Mouse (Mus musculus) gastrocnemius, postnatal 14 days (tissue): ENCODE results near the gene Fndc5. TPM values are rescaled to one million over a fixed set of nuclear protein-coding genes. Genes with fewer than 3 reads are reported as not detected.
A peak's percentile ranks its signal among the peaks of the same experiment; 100 is the strongest.

Source experiments
- DNase-seq: peaks from one replicate; pipeline ENCODE4 v3.0.0; 2021; ENCODE audit warnings: mixed read lengths
- intact Hi-C: fragments of 180-260 bp; cut with DNase I; formaldehyde crosslinking; loops from one replicate; pipeline ENCODE4 v1.15.1; 2025; ENCODE audit warnings: low total_unique reads
- total RNA-seq, 2 experiments: library from RNA; stranded (reverse); gene quantifications; 2 replicates each; pipeline ENCODE4 v1.2.3; 2021

Gene Fndc5
- total RNA-seq, 2 experiments from 2014 or later = 28.4 to 53.2 TPM

DNA sequence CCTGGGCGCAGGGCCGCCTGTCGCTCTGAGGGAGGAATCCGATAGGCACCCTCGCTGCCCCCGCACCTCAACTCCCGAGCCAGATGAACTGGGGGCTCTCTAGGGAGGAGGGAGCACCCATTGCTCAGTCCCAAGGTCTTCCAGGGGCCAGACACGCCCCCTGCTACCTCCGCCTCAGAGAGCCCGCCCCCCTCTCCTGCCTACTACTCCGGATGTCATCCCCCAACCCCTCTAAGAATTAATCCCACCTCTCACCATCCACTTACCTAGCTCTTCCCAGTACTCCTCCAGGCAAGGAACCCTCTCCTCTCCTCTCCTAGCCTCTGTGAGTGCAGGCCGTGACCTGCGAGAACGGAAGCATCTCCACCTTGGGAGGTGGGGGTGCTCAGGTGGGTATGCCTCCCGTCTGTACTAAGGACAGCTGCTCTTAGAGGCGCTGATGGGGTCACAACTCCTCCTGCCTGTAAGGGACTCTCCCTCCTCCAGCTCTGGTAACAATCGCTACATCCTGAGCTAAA, 15.2 kb upstream of the Fndc5 start, which contains the start of gene Hpca:
Gene Hpca, minus strand, starts transcription at position 468 of the 518 bp plus-strand sequence.
- intact Hi-C loops = no loop called here
- no peak for DNase-seq

DNA sequence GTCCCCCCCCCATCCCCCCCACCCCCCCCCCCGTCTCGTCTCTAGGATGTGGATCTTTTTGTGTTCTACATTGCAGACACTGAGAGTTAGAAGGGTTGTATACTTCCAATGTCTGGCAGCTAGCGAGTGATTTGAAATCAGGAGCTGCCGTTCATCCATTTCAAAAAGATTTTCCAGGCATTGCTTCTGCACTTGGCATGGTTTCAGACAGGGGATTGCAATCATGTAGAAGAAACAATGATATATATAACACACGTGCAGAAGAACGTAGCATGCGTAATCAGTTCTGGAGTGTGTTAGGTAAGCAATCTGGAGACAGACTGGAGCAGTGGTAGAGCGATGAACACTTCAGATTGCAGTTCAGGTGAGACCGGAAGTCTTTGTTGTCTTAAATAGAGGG, 14.7 kb upstream of the Fndc5 start:
- DNase-seq = no peak
- intact Hi-C loops = no loop called here

DNA sequence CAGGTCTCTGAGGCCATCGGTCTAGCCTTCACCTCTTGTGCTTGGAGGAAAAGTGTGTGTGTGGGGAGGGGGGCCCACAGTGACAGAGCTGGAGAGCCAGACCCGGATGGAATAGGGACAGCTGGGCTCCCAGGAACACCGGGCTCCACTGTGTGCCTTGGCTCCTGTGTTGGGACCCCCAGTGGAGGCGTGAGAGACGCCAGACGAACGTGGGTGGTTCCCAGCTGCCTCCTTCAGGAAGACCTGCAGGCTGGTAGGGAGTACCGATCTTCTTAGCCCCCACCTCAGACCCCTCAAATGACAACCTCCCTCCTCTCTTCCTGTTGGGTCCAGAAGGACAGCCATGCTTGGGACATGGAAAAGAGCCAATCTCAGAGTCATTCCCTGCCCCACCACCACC, 14.1 kb upstream of the Fndc5 start:
- DNase-seq = no peak
- intact Hi-C loops = no loop called here

DNA sequence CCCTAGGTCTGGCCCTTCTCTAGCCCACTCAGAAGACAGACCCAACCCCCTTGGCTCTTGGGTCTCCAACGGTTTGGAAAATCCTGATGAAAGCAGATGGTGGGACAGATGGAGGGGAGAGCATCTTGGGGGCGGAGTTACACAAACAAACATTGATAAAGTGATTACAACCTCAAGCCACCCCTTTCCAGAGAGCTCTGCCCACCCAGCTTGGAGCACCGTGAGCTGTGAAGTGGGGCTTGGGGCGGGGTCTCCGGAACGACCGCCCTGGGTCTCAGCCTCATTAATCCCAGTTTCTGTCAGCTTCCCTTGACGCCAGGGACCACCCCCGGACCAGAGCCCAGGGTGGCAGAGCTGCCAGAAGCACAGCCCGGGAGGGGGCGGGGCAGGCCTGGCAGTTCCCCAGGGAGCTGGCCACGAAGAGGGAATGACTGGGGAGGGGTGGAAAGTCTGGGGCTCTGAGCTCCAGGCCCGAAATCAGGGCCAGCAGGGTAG, 12.1 kb upstream of the Fndc5 start:
- intact Hi-C loops = no loop called here
- no peak for DNase-seq

DNA sequence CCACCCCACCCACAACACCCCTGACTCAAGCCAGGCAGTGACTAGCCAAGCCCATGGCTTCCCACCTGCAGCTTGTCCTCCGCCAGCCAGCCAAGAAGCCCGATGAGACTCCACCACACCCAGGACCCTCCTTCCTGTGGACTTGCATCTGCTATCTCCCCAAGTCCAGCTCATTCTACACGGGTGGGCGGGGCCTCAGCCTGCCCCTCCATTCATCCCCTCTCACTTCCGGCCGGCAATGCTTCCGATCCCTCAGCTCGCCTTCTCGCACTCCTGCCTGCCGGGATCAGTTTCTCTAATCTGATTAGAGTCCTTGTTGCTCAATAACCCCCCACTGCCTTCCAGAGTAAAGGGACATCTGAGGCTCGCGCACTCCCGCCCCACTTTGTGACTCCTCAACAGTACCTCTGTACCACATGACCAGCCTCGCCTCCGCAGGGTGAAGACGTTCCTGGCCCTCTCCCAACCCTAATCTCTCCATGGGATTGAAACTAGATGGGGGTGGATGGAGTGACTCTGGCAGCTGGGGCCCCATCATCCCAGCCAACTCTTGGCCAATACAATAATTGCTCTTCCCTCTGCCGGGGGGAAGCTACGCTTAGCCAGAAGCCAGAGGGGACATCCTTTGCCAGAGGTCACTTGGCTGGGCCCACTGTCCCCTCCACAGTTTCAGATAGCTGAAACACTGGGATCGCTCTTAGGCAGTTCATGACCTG, 10.9 kb upstream of the Fndc5 start:
- intact Hi-C loops = no loop called here
- peak; percentile 38 for DNase-seq

DNA sequence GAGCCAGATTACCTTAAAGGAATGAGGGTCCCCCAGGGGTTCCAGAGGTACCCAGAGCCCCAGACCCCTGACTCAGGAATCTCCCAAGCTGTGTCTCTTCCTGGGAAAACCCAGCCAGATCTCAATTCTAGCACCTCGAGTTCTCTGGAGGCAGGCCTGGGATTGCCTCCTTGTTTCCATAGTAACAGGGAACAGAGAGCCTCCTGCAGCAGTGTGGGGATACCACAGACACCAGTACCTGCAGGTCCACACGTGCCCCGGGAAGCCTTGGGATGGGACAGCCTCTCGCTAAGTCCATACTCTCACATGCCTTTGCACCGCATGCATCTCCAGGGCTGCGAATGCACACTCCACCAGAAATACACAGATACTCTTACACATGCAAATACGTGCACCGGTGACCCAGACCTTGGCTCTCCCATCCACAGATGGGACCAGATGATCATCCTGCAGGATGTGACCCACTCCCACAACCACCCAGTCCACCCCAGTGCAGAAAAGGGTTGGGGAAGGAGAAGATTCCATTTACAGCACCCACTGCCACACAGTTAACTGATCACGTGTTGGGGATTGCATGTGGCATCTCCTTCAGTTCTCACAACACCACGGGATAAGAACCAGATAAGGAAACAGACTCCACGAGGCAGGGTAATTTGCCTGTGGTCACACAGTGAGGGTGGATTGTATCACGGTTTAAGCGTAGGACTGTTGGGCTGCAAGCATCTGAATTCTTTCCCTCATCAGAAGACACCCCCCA, 8.0 kb upstream of the Fndc5 start:
- intact Hi-C loops = no loop called here

DNA sequence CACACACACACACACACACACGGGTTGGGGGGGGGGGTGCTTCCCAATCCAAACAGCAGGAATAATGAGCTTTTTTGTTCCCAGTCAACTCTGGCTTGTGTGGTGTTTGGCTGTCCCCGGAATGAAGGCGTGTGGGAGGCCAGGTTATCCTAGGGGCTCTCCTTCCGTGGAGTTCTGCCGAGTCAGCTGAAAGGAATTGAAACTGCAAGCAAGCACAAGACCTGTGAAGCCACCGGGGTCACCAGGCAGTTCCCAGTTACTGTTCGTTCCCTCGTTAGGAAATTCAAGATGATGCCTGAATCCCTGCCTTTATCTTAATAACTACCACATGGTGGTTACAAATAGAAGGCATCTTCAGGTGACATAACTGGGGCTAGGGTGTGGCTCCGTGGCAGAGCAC, 7.4 kb upstream of the Fndc5 start:
- intact Hi-C loops = no loop called here
- DNase-seq = no peak

More for the DNA sequence above, 8.0 kb upstream of the Fndc5 start:
- no peak for DNase-seq

DNA sequence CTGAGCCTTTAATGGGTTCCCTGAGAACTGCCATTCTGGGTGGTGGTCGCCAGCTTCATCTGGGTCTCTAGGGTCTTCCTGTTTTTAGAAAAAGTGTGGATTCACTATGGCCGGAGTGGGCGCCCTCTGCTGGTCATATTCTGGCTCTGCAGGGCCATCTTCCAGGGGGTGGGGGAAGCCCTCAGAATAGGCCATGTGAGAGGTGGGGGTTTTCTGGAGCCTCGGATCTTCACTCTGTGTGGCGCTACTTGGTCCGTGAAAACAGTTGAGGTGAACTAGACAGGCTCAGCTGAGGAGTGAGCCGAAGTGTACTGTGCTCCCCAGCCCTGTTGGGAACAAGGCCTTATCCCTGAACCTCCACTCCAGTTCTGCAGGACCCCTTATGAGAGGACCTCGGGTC, 6.7 kb upstream of the Fndc5 start:
- intact Hi-C loops = loop anchor here (10.0 kb wide), 1 partner anchor 145 kb away; no protein-coding TSS in a partner anchor
- no peak for DNase-seq

DNA sequence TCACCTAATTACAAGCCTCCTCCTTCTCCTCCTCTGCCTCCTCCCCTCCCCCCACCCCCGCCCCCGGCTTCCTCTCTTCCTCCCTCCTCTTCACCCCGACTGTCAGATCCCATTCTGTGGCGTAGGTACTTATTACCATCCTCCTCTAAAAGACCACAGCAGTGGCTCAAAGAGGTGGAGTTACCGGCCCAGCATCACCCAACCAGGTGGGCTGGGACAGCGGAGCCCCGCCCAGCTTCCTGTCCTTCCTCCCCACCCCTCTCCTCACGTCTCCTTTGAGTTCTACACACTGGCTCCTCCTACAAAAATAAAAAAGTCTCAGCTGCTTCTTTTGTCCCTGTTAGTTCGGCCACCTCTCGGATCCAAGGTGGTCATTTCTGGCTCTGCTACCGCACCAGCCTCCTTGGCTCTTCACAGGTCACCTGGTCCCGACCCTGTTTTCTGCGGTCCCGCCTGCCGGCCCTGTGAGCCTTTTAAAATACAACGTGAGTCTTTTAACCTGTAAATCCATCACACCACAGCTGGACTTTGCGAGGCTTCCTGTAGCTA, 6.0 kb upstream of the Fndc5 start:
- DNase-seq = no peak
- intact Hi-C loops = loop anchor here (10.0 kb wide), 1 partner anchor 144 kb away; no protein-coding TSS in a partner anchor

DNA sequence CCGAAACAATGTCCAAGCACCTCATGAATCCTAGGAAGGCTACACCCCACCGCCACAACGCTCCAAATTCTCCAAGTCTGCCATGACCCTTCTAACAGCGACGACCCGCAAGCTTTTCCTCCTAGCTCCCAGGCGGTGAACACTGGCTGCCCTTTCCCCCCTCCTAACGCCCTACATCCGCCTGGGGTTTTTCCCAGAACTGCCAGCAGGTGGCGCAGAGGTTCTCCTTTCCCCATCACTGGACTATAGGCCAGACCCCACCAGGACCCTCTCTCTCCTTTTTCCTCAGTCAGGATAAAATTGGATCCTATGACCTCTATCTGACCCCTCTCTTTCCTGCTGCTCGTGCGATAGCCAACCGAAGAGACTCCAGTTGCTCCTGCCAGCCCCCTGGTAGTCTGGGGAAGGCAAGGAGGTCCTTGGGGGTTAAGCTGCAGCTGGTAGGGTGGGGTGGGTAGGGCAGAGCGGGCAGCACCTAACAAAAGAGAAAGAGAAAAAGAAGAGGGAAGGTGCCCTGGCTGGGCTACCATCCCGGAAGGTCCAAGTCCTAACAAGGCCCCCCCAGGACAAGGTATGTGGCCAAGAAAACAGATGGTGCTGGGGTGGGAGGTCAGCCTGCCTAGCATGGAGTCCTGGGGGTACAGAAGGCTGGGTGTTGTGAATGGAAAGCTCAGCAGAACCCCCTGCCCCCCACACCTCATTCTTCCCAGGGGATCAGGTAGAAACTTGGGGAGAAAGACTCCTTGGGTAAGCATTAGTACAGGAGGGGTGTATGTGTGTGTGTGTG, 1.8 kb upstream of the Fndc5 start:
- intact Hi-C loops = loop anchor here (5.0 to 10.0 kb wide), 2 partner anchors 37 to 140 kb away; no protein-coding TSS in a partner anchor
- DNase-seq = peak; percentile 77

DNA sequence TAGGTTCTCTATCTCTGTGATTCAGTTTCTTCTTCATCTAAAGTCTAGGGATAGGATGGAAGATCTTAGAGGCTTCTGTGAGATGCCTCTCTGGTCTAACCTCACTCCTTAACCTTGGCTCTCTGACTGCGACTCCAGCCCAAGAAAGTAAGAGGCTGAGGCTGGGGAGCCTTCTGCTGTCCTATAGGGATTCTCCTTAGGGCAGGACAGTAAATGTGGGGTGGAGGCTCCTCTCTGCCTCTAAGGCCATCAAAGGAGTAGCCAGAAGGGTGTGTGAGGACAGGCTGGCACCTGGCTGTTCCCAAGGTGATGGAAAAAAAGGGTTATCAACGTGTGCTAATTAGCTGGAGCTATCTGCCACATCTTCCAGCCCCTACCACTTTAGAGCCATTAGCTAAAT, 1.2 kb upstream of the Fndc5 start:
- intact Hi-C loops = loop anchor here (5.0 to 10.0 kb wide), 2 partner anchors 37 to 139 kb away; no protein-coding TSS in a partner anchor
- no peak for DNase-seq

DNA sequence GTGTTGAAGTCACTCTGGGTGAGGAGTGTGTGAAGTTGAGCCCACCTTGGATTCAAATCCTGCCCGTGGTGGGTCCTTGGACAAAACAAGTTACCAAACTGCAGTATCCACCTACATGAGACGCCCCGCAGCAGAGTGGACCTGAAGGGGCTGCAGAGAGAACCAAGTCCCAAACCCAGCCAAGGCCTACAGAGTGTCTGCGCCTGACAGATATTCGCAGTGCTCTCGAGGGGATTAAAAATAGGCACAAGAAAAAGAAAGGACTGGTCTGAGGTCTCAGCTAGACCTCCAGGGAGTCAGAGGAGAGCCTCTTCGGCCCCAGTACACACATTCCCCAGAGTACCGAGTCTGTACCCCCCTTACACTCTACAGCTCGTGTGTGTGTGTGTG, 615 bp upstream of the Fndc5 start:
- DNase-seq = no peak
- intact Hi-C loops = loop anchor here (5.0 to 10.0 kb wide), 2 partner anchors 36 to 139 kb away; no protein-coding TSS in a partner anchor

DNA sequence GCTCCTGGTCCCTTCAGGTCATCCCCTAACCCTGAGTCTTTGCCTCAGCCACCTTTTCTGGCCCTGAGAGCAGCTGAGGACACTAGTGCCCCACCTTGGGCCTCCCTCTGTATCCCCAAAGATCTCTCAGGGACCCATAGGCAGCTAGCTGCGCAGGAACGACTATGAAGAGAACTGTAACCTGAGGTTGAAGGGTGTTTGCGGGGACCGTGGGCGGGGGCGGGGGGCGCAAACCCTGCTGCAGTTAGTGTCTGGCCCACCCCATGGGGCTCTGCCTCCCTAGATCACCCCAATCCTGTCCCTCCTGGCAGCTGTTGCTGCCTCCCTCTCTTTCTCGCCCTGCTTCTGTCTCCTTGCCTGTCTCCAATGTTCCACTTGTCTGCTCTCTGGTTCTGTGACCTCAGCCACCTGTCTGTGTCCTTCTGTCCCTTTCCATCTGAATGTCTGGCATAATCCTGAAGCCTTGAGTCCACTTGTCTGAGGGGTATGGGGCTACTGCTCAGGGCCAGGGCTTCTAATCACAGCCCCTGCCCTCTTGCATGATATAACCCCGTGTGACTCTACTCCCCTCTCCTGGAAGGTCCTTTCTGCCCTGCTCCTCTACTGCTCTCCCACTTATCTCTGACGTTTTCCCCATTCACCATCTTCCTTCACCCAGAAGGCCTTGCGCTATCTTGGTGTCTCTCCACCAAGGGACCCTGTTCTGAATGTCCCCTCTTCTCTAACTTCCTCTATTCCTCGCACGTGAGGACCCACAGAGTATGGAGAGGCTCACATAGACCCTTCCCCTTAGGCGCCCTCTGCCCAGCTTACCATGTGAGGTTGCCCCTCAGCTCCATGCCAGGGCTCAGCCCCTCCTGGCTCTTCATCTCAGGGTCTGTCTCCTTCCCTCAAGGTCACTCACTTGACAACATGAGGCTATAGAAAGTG, 858 bp downstream of the Fndc5 start:
- no peak for DNase-seq
- intact Hi-C loops = loop anchor here (5.0 to 10.0 kb wide), 2 partner anchors 35 to 137 kb away; no protein-coding TSS in a partner anchor

DNA sequence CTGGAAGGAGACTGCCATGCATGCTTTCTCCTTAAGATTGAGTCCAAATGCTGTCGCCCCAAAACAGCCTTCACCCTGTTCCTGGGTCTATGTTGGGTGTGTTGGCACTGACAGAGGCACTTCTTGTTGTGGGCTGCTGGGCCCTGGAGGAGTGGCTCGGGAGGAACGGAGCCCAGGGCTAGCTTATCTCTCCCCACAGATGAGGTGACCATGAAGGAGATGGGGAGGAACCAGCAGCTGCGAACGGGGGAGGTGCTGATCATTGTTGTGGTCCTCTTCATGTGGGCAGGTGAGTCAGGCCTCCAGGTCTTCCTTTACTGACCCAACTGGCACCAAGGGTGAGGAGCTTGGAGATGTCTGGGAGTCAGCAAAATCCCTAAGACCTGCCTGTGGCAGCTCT, 2.8 kb downstream of the Fndc5 start:
- intact Hi-C loops = loop anchor here (5.0 to 10.0 kb wide), 2 partner anchors 33 to 135 kb away; no protein-coding TSS in a partner anchor
- DNase-seq = no peak

DNA sequence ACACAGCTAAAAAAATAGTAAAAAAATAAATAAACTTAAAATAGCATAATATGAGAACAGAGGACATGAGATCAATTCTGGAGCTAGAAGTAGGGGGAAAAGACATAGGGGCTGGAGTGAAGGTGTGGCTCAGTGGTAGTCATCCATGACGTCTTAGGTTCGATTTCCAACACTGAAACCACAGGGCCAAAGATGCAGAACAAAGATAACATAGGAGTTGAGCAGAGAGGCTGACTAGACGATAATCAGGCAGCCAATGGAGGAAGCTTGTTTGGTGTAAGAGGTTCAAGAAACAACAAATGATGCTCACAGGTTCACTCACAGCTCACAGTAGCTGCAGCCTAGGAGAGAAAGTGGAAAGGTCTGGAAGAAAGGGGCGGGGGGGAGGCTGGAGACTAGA, 4.0 kb downstream of the Fndc5 start:
- intact Hi-C loops = no loop called here

DNA sequence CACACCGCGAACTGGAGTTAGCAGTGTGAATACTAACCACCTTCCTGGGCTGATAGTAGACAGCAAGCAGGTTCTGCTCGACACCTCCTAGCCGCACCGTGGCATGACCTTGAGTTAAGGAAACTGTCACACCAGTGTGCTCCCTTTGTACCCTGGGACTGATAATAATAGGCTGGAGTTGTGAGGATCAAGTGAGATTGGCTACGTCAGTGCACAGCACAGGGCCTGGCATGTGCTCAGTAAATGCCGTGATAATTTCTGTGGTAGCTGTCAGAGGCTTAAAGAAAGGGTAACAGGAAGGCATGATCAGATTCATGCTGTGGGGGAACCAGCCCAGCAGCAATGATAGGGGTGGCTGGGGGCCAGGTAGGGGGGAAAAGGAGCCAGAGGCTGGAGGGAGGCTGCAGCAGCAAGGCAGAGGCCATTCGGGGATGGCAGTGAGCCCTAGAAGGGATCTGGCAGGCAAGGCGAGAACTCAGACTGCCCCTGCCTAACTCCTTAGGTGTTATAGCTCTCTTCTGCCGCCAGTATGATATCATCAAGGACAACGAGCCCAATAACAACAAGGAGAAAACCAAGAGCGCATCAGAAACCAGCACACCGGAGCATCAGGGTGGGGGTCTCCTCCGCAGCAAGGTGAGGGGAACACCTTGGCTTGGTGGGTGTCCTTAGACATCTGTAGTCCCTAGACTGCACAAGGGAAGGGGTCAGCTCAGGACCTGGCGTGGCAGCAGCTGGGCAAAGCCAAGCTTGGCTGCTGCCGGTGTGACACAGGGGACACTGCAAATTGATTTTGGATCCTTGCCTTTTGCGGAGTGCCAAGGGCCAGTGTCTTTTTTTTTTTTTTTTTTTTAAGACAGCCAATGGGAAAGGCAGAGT, 5.0 kb downstream of the Fndc5 start:
- DNase-seq = peak; percentile 50
- intact Hi-C loops = no loop called here

More for the DNA sequence above, 4.0 kb downstream of the Fndc5 start:
- DNase-seq = no peak

DNA sequence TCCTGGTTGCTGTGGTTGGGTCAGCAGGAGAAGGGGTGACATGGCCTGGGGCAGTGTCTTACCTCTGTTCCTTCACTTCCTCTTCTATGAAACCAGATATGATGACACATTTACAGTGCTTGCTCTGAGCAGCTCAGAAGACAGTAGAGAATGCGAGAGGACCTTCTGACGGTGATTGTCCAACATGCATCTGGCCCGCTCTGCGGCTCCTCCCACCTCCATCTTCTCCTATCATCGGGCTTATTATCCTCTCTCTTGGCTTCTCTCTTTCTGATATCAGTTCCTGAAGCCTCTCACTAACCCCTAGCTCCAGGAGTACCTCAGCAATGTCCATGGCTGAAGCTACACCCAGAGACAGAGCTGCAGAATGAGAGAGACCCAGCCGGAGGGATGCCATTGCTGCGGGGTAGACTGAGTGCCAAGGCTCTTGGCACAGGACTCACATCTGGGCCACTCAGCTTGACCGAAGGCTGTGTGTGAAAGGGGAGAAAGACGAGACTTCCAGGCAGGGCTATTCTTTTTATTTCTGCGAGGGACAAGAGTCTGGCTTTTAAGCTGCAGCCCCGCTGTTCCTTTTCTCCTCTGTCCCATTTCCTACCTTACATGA, 5.7 kb downstream of the Fndc5 start:
- no peak for DNase-seq
- intact Hi-C loops = no loop called here
